12 mouse cellular contexts compared by ENCODE assay signal in genomic region chr11:51898326-51899080, GRCm38 (mm10). TPM values are rescaled to one million over a fixed set of nuclear protein-coding genes. Genes with fewer than 3 reads are reported as not detected.
DNase-seq lines count a peak whose midpoint lies in the region; ATAC-seq and TF ChIP-seq lines count a peak whose summit lies in the region.
"Had no signal": no experiment of that assay in that cellular context is flagged by ENCODE, and none has a peak within 500 bp of the region (broad histone marks: within the 10 kb centered on the region; RNA-seq: fewer than 3 reads in every experiment).

No protein-coding gene starts in this region.

- 0 out of 2 replicates have a peak overlapping the region, but pooled peaks have one; percentile 21 for H3K27ac ChIP-seq in cortical plate, adult 2 months (ENCODE audit: insufficient read depth, low read length)

- no peak for TF ChIP-seq POLR2A in cortical plate, adult 2 months (IDR thresholded peaks at IDR 0.05; ENCODE audit: extremely low read depth, insufficient read depth, low read length)

- TF ChIP-seq CTCF in cortical plate, adult 2 months (IDR thresholded peaks at IDR 0.05; ENCODE audit: extremely low read depth, insufficient read depth, low read length): no peak

- no peak for ATAC-seq in CD4-positive, CD25-positive, alpha-beta regulatory T cell, adult 4 months
- no peak for ATAC-seq in megakaryocyte, adult 5-6 weeks (ENCODE audit: poor library complexity, severe bottlenecking)

- peaks cover 8% of the 10 kb centered on the region for H3K4me1 ChIP-seq in cortical plate, adult 2 months (ENCODE audit: control insufficient read depth, insufficient read depth, low read length)

- peak overlapping the region; percentile 8 for H3K4me3 ChIP-seq in cortical plate, adult 2 months (ENCODE audit: insufficient read depth, low read length)
- H3K4me3 ChIP-seq: myocyte had no signal

- DNase-seq in CD4-positive, CD25-positive, alpha-beta regulatory T cell, adult 2 months (ENCODE audit: low read depth, low spot score): peak; percentile 42
- DNase-seq in left cerebral cortex, adult 11 months (ENCODE audit: low spot score): peak; percentile 65
- DNase-seq in right cerebral cortex, adult 2 months (ENCODE audit: low spot score in 2 of 2): peak; percentile 85
- no peak for DNase-seq in embryo, embryonic 10.5 days (ENCODE audit: low spot score)
- DNase-seq in adrenal gland, adult 18-20 months (ENCODE audit: low spot score in 2 of 2): no peak
- DNase-seq: cerebellum, adult 2 months; gastrocnemius, postnatal 14 days; kidney, adult 2 months had no signal

RNA-seq across cellular contexts. Expression of gene Jade2, which starts 41.0 kb away (rescaled TPM):
- polyA plus RNA-seq in CD4-positive, CD25-positive, alpha-beta regulatory T cell, adult 4 months (2017; shearing (Covaris generic)): 10 to 100 TPM; 19.9 to 27.8 TPM
- polyA plus RNA-seq in cortical plate, adult 2 months (2012; rRNA removed): 24.2 and 24.5 TPM in 2 replicates
- total RNA-seq in megakaryocyte, adult 5-6 weeks (2015): 1.9 and 2.1 TPM in 2 replicates
- 1.4 and 2.4 TPM in 2 replicates for total RNA-seq in megakaryocyte, adult 5-6 weeks (2017)
- total RNA-seq in adrenal gland, adult 18-20 months (2021): 10 to 100 TPM; 19.2 to 19.7 TPM

Comparison
In these comparisons a context has a peak if more than half of its experiments do, and no peak if none do; other contexts are left out.
1. DNase-seq: peak in CD4-positive, CD25-positive, alpha-beta regulatory T cell, adult 2 months (single experiment), left cerebral cortex, adult 11 months (single experiment) and right cerebral cortex, adult 2 months (2 of 2); none in embryo, embryonic 10.5 days (single experiment) and adrenal gland, adult 18-20 months (0 of 2).
2. RNA of gene Jade2, which starts 41.0 kb away (total RNA-seq): 19.2 to 19.7 TPM in adrenal gland, adult 18-20 months; 1.4 to 2.4 TPM in megakaryocyte, adult 5-6 weeks; every median in the first group is over 4 times any median in the second.